Mouse (Mus musculus) bone marrow, adult 2 months (tissue): ENCODE measurements around the gene Myo10.

Experiments
- CTCF ChIP-seq: fragments of 200-500 bp; IDR thresholded peaks from 2 replicates; pipeline ENCODE4 v1.5.1; 2011; ENCODE audit warnings: low read length, control low read depth; ENCODE audit not compliant: control insufficient read depth, insufficient read depth
- POLR2A ChIP-seq: fragments of 200-500 bp; IDR thresholded peaks from 2 replicates; pipeline ENCODE4 v1.6.1; 2011; ENCODE audit warnings: low read depth, mild to moderate bottlenecking, control low read depth, low read length, borderline replicate concordance; ENCODE audit not compliant: control insufficient read depth

- TF ChIP-seq POLR2A (no peak), CTCF (no peak)
Observed at GRCm38 (mm10) chr15:25802194-25802593, 179.9 kb downstream of the Myo10 start.
